Mouse (Mus musculus): ENCODE measurements around the gene Pdia4. TPM values are rescaled to one million over a fixed set of nuclear protein-coding genes. Genes with fewer than 3 reads are reported as not detected.
"Not testable (repeated sequence)": the region's sequence is repeated elsewhere in the genome, so short reads cannot be mapped to it uniquely, and the experiment has no call there.

Gene Pdia4
- polyA plus RNA-seq, 1 experiment from 2014 or later, result 258 TPM

DNA sequence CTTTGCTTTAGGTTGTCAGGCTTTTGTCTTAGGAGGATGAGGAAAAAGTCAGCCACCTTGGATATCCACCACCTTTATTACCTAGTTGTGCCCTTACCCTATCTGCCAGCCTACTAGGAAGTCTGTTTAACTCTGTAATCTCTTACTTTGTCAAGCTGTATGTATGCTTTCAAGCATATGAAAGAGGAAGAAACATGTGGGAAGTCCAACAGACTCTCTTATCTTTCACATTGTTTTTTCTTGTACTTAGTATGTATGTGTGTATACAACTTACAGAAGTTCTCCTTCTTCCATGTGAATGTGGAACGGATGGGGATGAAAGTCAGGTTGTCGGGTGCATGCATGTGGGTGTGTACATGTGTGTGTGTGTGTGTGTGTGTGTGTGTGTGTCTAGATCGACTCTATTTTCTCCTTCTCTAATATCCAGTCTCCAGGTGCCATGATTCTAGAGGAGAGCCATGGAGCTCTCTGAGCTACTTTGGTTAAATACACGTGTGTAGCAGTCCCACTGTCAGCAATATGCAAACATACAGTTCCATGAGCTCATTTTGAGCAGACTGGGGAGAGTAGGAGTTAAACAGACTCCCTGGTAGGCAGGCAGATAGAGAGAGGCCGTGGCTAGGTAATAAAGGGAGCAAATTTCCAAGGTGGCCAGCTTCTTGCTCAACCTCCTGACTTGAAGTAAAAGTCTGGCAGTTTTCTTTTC lies 28.4 kb downstream of the Pdia4 start:
- no peaks in the 10 kb centered on the region for H3K27me3 ChIP-seq (ENCODE audit: control insufficient read depth, insufficient read depth, low read length)
- H3K9me3 ChIP-seq (ENCODE audit: control insufficient read depth, low read length), result no peaks in the 10 kb centered on the region
- H3K36me3 ChIP-seq (ENCODE audit: control insufficient read depth, insufficient read depth, low read length), result no peaks in the 10 kb centered on the region
- DNase-seq (ENCODE audit: low spot score, missing footprints), result no peak
- H3K9ac ChIP-seq (ENCODE audit: low read length), result no peak overlapping the region
- peaks cover 2% of the 10 kb centered on the region; the same call in 1 of the 2 replicates for H3K4me1 ChIP-seq (ENCODE audit: control insufficient read depth, insufficient read depth, low read length)
- ATAC-seq (ENCODE audit: low FRiP score), result no peak
- H3K4me2 ChIP-seq, result no peak overlapping the region
- H3K27ac ChIP-seq (ENCODE audit: low read depth, low read length), result no peak overlapping the region
- whole genome bisulfite sequencing, result 74% methylated on average over 5 of the region's 5 CpGs
- no peak overlapping the region for H3K4me3 ChIP-seq (ENCODE audit: low read depth, low read length)

DNA sequence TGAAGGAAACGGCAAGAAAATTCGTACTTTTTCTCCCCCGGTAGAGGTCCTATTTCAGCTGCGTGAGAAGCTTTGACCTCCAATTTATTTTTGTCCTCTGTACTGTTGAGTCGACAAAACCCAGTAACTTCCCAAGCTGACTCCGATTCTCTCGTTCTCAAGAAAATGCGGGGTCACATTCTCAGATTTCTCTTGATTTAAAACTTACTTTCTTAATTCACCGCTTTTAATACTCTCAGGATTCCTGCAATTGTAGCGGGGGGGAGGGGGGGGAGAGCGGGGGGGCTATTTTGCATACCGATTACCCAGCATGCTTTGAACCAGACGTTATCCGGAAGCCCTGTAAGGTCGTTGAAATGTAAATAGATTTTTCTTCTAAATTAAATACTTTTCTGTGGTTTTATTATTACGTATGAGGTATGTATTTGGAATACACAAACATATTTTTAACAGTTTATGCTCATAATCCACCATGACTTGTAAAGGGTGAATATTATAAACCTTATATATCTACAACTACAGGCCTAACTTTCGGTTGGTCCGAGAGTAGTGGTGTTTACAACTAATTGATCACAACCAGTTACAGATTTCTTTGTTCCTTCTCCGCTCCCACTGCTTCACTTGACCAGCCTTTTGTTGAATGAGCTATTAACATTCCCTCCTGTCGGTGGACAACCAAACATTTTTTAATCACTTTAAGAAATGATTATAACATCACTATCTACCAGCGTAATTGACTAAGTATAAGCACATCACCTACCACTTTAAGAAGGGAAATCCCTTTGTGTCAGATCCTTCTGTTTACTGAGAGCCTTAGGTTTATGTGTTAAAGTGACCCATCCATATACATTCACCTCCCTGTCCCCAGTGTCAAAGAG lies 31.9 kb downstream of the Pdia4 start:
- no peaks in the 10 kb centered on the region for H3K36me3 ChIP-seq (ENCODE audit: control insufficient read depth, insufficient read depth, low read length)
- H3K27me3 ChIP-seq (ENCODE audit: control insufficient read depth, insufficient read depth, low read length), result no peaks in the 10 kb centered on the region
- peak overlapping the region; percentile 41 for H3K4me2 ChIP-seq
- peak overlapping the region; percentile 36; the same call in 1 of the 2 replicates for H3K27ac ChIP-seq (ENCODE audit: low read depth, low read length)
- DNase-seq (ENCODE audit: low spot score, missing footprints), result peak; percentile 98
- H3K4me1 ChIP-seq (ENCODE audit: control insufficient read depth, insufficient read depth, low read length), result peaks cover 2% of the 10 kb centered on the region; the same call in 1 of the 2 replicates
- peak; percentile 74 for ATAC-seq (ENCODE audit: low FRiP score)
- H3K4me3 ChIP-seq (ENCODE audit: low read depth, low read length), result peak overlapping the region; percentile 43
- 1% methylated on average over 21 of the region's 21 CpGs for WGBS
- H3K9me3 ChIP-seq (ENCODE audit: control insufficient read depth, low read length), result no peaks in the 10 kb centered on the region
- H3K9ac ChIP-seq (ENCODE audit: low read length), result peak overlapping the region; percentile 58

- peaks cover 2% of the 10 kb centered on the region; the same call in 1 of the 2 replicates for H3K4me1 ChIP-seq (ENCODE audit: control insufficient read depth, insufficient read depth, low read length)
- peak overlapping the region; percentile 41 for H3K4me2 ChIP-seq
- no peaks in the 10 kb centered on the region for H3K27me3 ChIP-seq (ENCODE audit: control insufficient read depth, insufficient read depth, low read length)
- ATAC-seq (ENCODE audit: low FRiP score) (no peak), DNase-seq (ENCODE audit: low spot score, missing footprints) (no peak)
- no peaks in the 10 kb centered on the region for H3K36me3 ChIP-seq (ENCODE audit: control insufficient read depth, insufficient read depth, low read length)
- no peaks in the 10 kb centered on the region for H3K9me3 ChIP-seq (ENCODE audit: control insufficient read depth, low read length)
- peak overlapping the region; percentile 52; the same call in 1 of the 2 replicates for H3K9ac ChIP-seq (ENCODE audit: low read length)
- H3K27ac ChIP-seq (ENCODE audit: low read depth, low read length), result no peak overlapping the region
- 16% methylated on average over 2 of the region's 2 CpGs for WGBS
- H3K4me3 ChIP-seq (ENCODE audit: low read depth, low read length), result peak overlapping the region; percentile 43
Measured at GRCm38 (mm10) chr6:47780576-47781013, 32.6 kb downstream of the Pdia4 start.

DNA sequence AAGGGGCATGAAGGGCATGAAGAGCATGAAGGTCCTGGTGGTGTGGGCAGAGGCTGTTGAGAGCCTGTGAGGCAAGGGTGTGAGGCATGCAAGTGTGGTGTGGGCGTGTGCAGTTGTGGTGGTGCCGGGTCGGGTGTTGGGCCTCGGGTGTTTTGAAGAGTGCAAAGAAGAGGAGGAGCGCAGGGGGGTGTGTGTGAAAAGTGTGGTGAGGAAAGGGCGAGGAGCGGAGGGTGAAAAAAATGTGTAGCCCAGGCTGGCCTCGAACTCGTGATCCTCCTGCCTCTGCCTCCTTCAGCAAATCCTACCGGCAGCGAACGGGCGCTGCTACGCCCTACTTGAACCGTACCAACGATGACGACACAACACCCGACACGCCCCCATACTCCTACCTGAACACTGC lies 41.5 kb downstream of the Pdia4 start:
- H3K27ac ChIP-seq (ENCODE audit: low read depth, low read length); H3K27me3 ChIP-seq (ENCODE audit: control insufficient read depth, insufficient read depth, low read length); H3K9ac ChIP-seq (ENCODE audit: low read length); H3K4me2 ChIP-seq; H3K4me1 ChIP-seq (ENCODE audit: control insufficient read depth, insufficient read depth, low read length); H3K36me3 ChIP-seq (ENCODE audit: control insufficient read depth, insufficient read depth, low read length); H3K9me3 ChIP-seq (ENCODE audit: control insufficient read depth, low read length); ATAC-seq (ENCODE audit: low FRiP score); H3K4me3 ChIP-seq (ENCODE audit: low read depth, low read length): not testable (repeated sequence)
- DNase-seq (ENCODE audit: low spot score, missing footprints), result peak; percentile 66
- 71% methylated on average over 7 of the region's 19 CpGs for WGBS

DNA sequence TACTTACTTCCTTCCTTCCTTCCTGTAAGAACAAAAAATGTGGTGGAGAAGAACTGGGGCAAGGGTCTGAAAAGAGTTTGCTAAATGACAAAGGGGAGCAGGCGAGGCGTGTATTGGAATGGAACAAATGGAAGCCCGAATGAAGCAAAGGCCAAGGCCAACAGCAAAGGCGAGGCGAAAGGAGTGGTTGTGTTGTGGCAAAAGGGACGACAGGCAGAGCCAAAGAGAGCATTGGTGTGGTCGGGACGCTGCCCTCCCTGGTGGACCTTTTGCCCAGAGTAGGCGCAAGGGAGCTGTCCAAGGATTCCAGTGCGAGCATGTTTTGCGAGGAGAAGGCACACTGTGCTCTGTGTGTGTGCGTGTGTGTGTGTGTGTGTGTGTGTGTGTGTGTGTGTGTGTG lies 42.1 kb downstream of the Pdia4 start:
- H3K4me1 ChIP-seq (ENCODE audit: control insufficient read depth, insufficient read depth, low read length); H3K4me2 ChIP-seq; H3K9ac ChIP-seq (ENCODE audit: low read length); H3K4me3 ChIP-seq (ENCODE audit: low read depth, low read length); ATAC-seq (ENCODE audit: low FRiP score); H3K27ac ChIP-seq (ENCODE audit: low read depth, low read length); H3K27me3 ChIP-seq (ENCODE audit: control insufficient read depth, insufficient read depth, low read length); H3K36me3 ChIP-seq (ENCODE audit: control insufficient read depth, insufficient read depth, low read length); H3K9me3 ChIP-seq (ENCODE audit: control insufficient read depth, low read length): not testable (repeated sequence)
- DNase-seq (ENCODE audit: low spot score, missing footprints), result peak; percentile 82
- 72% methylated on average over 12 of the region's 12 CpGs for WGBS

DNA sequence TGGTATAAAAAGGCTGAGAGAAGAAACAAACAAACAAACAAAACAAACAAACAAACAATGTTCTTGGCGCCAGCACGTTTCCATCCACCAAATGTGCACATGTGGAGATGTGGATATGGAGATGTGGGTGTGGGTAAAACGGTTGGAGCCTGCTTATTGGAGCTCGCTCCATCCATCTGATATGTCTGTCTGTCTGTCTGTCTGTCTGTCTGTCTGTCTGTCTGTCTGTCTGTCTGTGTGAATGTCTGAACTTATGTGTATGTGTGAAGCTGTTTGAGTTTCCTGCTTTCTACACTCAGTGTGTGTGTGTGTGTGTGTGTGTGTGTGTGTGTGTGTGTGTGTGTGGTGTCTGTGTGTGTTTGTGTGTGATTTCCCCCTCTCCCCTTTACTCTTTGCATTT lies 43.4 kb downstream of the Pdia4 start:
- not testable (repeated sequence) for H3K4me2 ChIP-seq; H3K4me3 ChIP-seq (ENCODE audit: low read depth, low read length); H3K36me3 ChIP-seq (ENCODE audit: control insufficient read depth, insufficient read depth, low read length); H3K9ac ChIP-seq (ENCODE audit: low read length); H3K27me3 ChIP-seq (ENCODE audit: control insufficient read depth, insufficient read depth, low read length); H3K27ac ChIP-seq (ENCODE audit: low read depth, low read length); H3K4me1 ChIP-seq (ENCODE audit: control insufficient read depth, insufficient read depth, low read length); DNase-seq (ENCODE audit: low spot score, missing footprints); H3K9me3 ChIP-seq (ENCODE audit: control insufficient read depth, low read length); ATAC-seq (ENCODE audit: low FRiP score)
- 67% methylated on average over 4 of the region's 4 CpGs for WGBS

DNA sequence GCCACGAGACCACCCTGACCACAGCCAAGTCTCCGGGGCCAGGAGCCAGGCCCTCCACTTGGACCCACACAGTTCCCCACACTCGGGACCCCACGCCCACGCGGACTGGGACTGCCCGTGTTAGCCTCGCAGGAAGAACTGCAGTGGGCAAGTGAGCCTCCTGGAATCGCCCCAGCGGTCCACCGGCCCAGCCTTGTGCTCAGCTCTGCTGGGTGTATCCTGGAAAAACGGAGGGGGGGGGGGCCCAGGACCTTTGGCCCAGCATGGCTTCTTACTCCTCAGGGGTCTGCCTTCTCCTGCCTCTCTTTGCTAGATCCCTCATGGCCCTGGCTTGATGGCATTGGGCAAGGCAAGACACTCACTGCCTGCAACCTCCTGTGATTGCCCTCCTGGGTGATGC lies 44.7 kb downstream of the Pdia4 start:
- WGBS, result 68% methylated on average over 2 of the region's 12 CpGs
- H3K9ac ChIP-seq (ENCODE audit: low read length), result not testable (repeated sequence)

DNA sequence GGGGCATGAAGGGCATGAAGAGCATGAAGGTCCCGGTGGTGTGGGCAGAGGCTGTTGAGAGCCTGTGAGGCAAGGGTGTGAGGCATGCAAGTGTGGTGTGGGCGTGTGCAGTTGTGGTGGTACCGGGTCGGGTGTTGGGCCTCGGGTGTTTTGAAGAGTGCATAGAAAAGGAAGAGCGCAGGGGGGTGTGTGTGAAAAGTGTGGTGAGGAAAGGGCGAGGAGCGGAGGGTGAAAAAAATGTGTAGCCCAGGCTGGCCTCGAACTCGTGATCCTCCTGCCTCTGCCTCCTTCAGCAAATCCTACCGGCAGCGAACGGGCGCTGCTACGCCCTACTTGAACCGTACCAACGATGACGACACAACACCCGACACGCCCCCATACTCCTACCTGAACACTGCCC lies 45.9 kb downstream of the Pdia4 start:
- ATAC-seq (ENCODE audit: low FRiP score); H3K9me3 ChIP-seq (ENCODE audit: control insufficient read depth, low read length); H3K4me3 ChIP-seq (ENCODE audit: low read depth, low read length); H3K27ac ChIP-seq (ENCODE audit: low read depth, low read length); H3K4me2 ChIP-seq; H3K4me1 ChIP-seq (ENCODE audit: control insufficient read depth, insufficient read depth, low read length); H3K36me3 ChIP-seq (ENCODE audit: control insufficient read depth, insufficient read depth, low read length); H3K9ac ChIP-seq (ENCODE audit: low read length); DNase-seq (ENCODE audit: low spot score, missing footprints); H3K27me3 ChIP-seq (ENCODE audit: control insufficient read depth, insufficient read depth, low read length): not testable (repeated sequence)
- WGBS, result 64% methylated on average over 6 of the region's 20 CpGs

More for the DNA sequence above, 44.7 kb downstream of the Pdia4 start:
- not testable (repeated sequence) for H3K4me2 ChIP-seq; H3K27me3 ChIP-seq (ENCODE audit: control insufficient read depth, insufficient read depth, low read length); ATAC-seq (ENCODE audit: low FRiP score); H3K4me1 ChIP-seq (ENCODE audit: control insufficient read depth, insufficient read depth, low read length); H3K27ac ChIP-seq (ENCODE audit: low read depth, low read length); H3K36me3 ChIP-seq (ENCODE audit: control insufficient read depth, insufficient read depth, low read length); H3K9me3 ChIP-seq (ENCODE audit: control insufficient read depth, low read length); DNase-seq (ENCODE audit: low spot score, missing footprints); H3K4me3 ChIP-seq (ENCODE audit: low read depth, low read length)

DNA sequence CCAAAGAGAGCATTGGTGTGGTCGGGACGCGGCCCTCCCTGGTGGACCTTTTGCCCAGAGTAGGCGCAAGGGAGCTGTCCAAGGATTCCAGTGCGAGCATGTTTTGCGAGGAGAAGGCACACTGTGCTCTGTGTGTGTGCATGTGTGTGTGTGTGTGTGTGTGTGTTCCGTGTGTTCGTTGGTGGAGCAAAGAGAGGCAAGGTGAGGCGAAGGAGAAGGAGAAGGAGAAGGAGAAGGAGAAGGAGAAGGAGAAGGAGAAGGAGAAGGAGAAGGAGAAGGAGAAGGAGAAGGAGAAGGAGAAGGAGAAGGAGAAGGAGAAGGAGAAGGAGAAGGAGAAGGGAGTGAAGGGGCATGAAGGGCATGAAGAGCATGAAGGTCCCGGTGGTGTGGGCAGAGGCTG lies 50.5 kb downstream of the Pdia4 start:
- not testable (repeated sequence) for H3K4me1 ChIP-seq (ENCODE audit: control insufficient read depth, insufficient read depth, low read length); H3K4me3 ChIP-seq (ENCODE audit: low read depth, low read length); H3K27ac ChIP-seq (ENCODE audit: low read depth, low read length); H3K9ac ChIP-seq (ENCODE audit: low read length); ATAC-seq (ENCODE audit: low FRiP score); DNase-seq (ENCODE audit: low spot score, missing footprints); H3K9me3 ChIP-seq (ENCODE audit: control insufficient read depth, low read length); H3K36me3 ChIP-seq (ENCODE audit: control insufficient read depth, insufficient read depth, low read length); H3K4me2 ChIP-seq; H3K27me3 ChIP-seq (ENCODE audit: control insufficient read depth, insufficient read depth, low read length)
- 73% methylated on average over 9 of the region's 10 CpGs for WGBS
